Mouse (Mus musculus): ENCODE results near the gene Nol6.
A peak's percentile ranks its signal among the peaks of the same experiment; 100 is the strongest.

The Nol6 gene

GRCm38 (mm10) chr4:41124180-41124951 is at the start of gene Nol6:
Gene Nol6, minus strand, starts transcription at chr4:41124455.
- peak; percentile 94 to 97 for DNase-seq

- DNase-seq = no peak
Measured at GRCm38 (mm10) chr4:41170970-41171369, 46.7 kb upstream of the Nol6 start.

GRCm38 (mm10) chr4:41165693-41166475 is 41.6 kb upstream of the Nol6 start:
- peak; percentile 33 to 50 for DNase-seq

- no peak for DNase-seq
Measured at GRCm38 (mm10) chr4:41164974-41165373, 40.7 kb upstream of the Nol6 start.

GRCm38 (mm10) chr4:41161232-41161631 is 37.0 kb upstream of the Nol6 start:
- DNase-seq = no peak

GRCm38 (mm10) chr4:41158251-41158650 is 34.0 kb upstream of the Nol6 start:
- DNase-seq = no peak

GRCm38 (mm10) chr4:41156961-41157360 is 32.7 kb upstream of the Nol6 start:
- no peak for DNase-seq

- no peak for DNase-seq
Measured at GRCm38 (mm10) chr4:41153146-41153545, 28.9 kb upstream of the Nol6 start.

- no peak for DNase-seq
Measured at GRCm38 (mm10) chr4:41151186-41151585, 26.9 kb upstream of the Nol6 start.

- DNase-seq = no peak
Measured at GRCm38 (mm10) chr4:41149891-41150290, 25.6 kb upstream of the Nol6 start.

- DNase-seq = no peak
Measured at GRCm38 (mm10) chr4:41142601-41143000, 18.3 kb upstream of the Nol6 start.

- no peak for DNase-seq
Measured at GRCm38 (mm10) chr4:41140174-41140875, 16.1 kb upstream of the Nol6 start.

GRCm38 (mm10) chr4:41136811-41137210 is 12.6 kb upstream of the Nol6 start:
- DNase-seq = no peak

- DNase-seq = no peak
Measured at GRCm38 (mm10) chr4:41136454-41136805, 12.2 kb upstream of the Nol6 start.

- peak; percentile 67 to 70 for DNase-seq
Measured at GRCm38 (mm10) chr4:41135711-41136453, 11.6 kb upstream of the Nol6 start, which contains the start of gene Ube2r2. Gene Ube2r2, plus strand, starts transcription at chr4:41135743.

GRCm38 (mm10) chr4:41134935-41135710 is 10.9 kb upstream of the Nol6 start:
- DNase-seq = peak; percentile 83 to 88

GRCm38 (mm10) chr4:41133529-41134291 is 9.5 kb upstream of the Nol6 start:
- DNase-seq = no peak

GRCm38 (mm10) chr4:41132471-41132870 is 8.2 kb upstream of the Nol6 start:
- no peak for DNase-seq

GRCm38 (mm10) chr4:41129836-41130235 is 5.6 kb upstream of the Nol6 start:
- no peak for DNase-seq

GRCm38 (mm10) chr4:41129406-41129805 is 5.2 kb upstream of the Nol6 start:
- peak; percentile 57 to 59 for DNase-seq

GRCm38 (mm10) chr4:41118706-41119292 is 5.5 kb downstream of the Nol6 start:
- peak; percentile 60 to 64 for DNase-seq
